Comparison of ENCODE assay signal across 8 mouse cellular contexts in genomic region chr6:85369181-85369860, GRCm38 (mm10). TPM values are rescaled to one million over a fixed set of nuclear protein-coding genes. Genes with fewer than 3 reads are reported as not detected.
DNase-seq lines count a peak whose midpoint lies in the region; ATAC-seq and TF ChIP-seq lines count a peak whose summit lies in the region.

No protein-coding gene starts in this region.

- peak overlapping the region; percentile 34 for H3K4me2 ChIP-seq in heart, embryonic 11.5 days
- H3K4me2 ChIP-seq in stomach, embryonic 15.5 days: no peak overlapping the region

- H3K4me1 ChIP-seq in heart, embryonic 11.5 days (ENCODE audit: control insufficient read depth, insufficient read depth, low read length): peaks cover 74% of the 10 kb centered on the region
- H3K4me1 ChIP-seq in stomach, embryonic 15.5 days: peaks cover 44% of the 10 kb centered on the region
- peaks cover 10% of the 10 kb centered on the region for H3K4me1 ChIP-seq in thymus, adult 2 months (replicated peaks; ENCODE audit: control insufficient read depth, insufficient read depth, low read length)

- H3K27me3 ChIP-seq in heart, embryonic 11.5 days (ENCODE audit: control insufficient read depth, insufficient read depth, low read length): no peaks in the 10 kb centered on the region
- H3K27me3 ChIP-seq in stomach, embryonic 15.5 days (replicated peaks): no peaks in the 10 kb centered on the region
- H3K27me3 ChIP-seq in thymus, adult 2 months (ENCODE audit: control insufficient read depth, insufficient read depth, low read length): no peaks in the 10 kb centered on the region

- WGBS in heart, embryonic 11.5 days (ENCODE audit: insufficient replicate concordance): 66% methylated on average over 5 of the region's 5 CpGs
- WGBS in stomach, embryonic 15.5 days: 68% methylated on average over 5 of the region's 5 CpGs
- WGBS in thymus, adult 2 months: 45% methylated on average over 5 of the region's 5 CpGs

- ATAC-seq in heart, embryonic 11.5 days (replicated peaks; ENCODE audit: insufficient number of reproducible peaks, low FRiP score, low TSS enrichment): no peak
- 0 out of 2 replicates have a peak, but pooled peaks have one; percentile 16 for ATAC-seq in stomach, embryonic 15.5 days (ENCODE audit: insufficient read depth, low FRiP score, low read depth)

- H3K27ac ChIP-seq in heart, embryonic 11.5 days (ENCODE audit: low read depth, low read length): peak overlapping the region; percentile 62
- peak overlapping the region; percentile 31; the same call in 1 of the 2 replicates for H3K27ac ChIP-seq in stomach, embryonic 15.5 days
- no peak overlapping the region for H3K27ac ChIP-seq in thymus, adult 2 months (ENCODE audit: control insufficient read depth, insufficient read depth, low read length)

- no peak for TF ChIP-seq CTCF in thymus, adult 2 months (IDR thresholded peaks at IDR 0.05; ENCODE audit: borderline replicate concordance, control insufficient read depth, extremely low read depth, insufficient read depth, low read length, poor library complexity)

- H3K4me3 ChIP-seq in heart, embryonic 11.5 days (ENCODE audit: low read depth, low read length): no peak overlapping the region
- no peak overlapping the region for H3K4me3 ChIP-seq in stomach, embryonic 15.5 days (replicated peaks)
- H3K4me3 ChIP-seq in thymus, adult 2 months (ENCODE audit: control insufficient read depth, insufficient read depth, low read length): no peak overlapping the region

- no peaks in the 10 kb centered on the region for H3K9me3 ChIP-seq in heart, embryonic 11.5 days (replicated peaks; ENCODE audit: control insufficient read depth, low read length)
- no peaks in the 10 kb centered on the region for H3K9me3 ChIP-seq in stomach, embryonic 15.5 days

- peak; percentile 32 for DNase-seq in left cerebral cortex, postnatal 4 days
- no peak for DNase-seq in left cerebral cortex, postnatal 36 days (ENCODE audit: low spot score in 2 of 2)
- DNase-seq in adrenal gland, postnatal 25 days: peak; percentile 59
- DNase-seq in kidney, postnatal 25 days: peak; percentile 83 to 89
- no peak for DNase-seq in thymus, adult 2 months
- no peak for DNase-seq in layer of hippocampus, postnatal 25 days (ENCODE audit: extremely low spot score in 1 of 2, low spot score in 1 of 2)

- no peak overlapping the region for H3K9ac ChIP-seq in heart, embryonic 11.5 days (ENCODE audit: low read depth, low read length)
- H3K9ac ChIP-seq in stomach, embryonic 15.5 days: no peak overlapping the region

- TF ChIP-seq POLR2A in thymus, adult 2 months (IDR thresholded peaks at IDR 0.05; ENCODE audit: control insufficient read depth, extremely low read depth, insufficient read depth, low read length, poor library complexity): no peak

- intact Hi-C loops in left cerebral cortex, postnatal 4 days (cut with DNase I): no loop called here
- intact Hi-C loops in left cerebral cortex, postnatal 36 days (cut with DNase I): no loop called here

- H3K36me3 ChIP-seq in heart, embryonic 11.5 days (ENCODE audit: control insufficient read depth, insufficient read depth, low read length): no peaks in the 10 kb centered on the region
- no peaks in the 10 kb centered on the region for H3K36me3 ChIP-seq in stomach, embryonic 15.5 days
- H3K36me3 ChIP-seq in thymus, adult 2 months (ENCODE audit: control insufficient read depth, insufficient read depth, low read length): no peaks in the 10 kb centered on the region

RNA-seq across cellular contexts. Expression of gene Rab11fip5, which starts 5.1 kb away (rescaled TPM):
- 10 to 100 TPM; 51.7 to 54.1 TPM for total RNA-seq in left cerebral cortex, postnatal 4 days (2021)
- 10 to 100 TPM; 67.8 to 76.6 TPM for total RNA-seq in left cerebral cortex, postnatal 36 days (2021)
- 27.7 and 38.8 TPM in 2 replicates for total RNA-seq in adrenal gland, postnatal 25 days (2021)
- 16.1 and 17.5 TPM in 2 replicates for polyA plus RNA-seq in heart, embryonic 11.5 days (2014; fragmentation: Nextera tagmentation; extraction: Ambion mirVana)
- 11.1 and 12.2 TPM in 2 replicates for polyA plus RNA-seq in stomach, embryonic 15.5 days (2015; fragmentation: Nextera tagmentation; extraction: Ambion mirVana)
- 10.2 and 13.5 TPM in 2 replicates for polyA plus RNA-seq in thymus, adult 2 months (2012; rRNA removed)
- total RNA-seq in layer of hippocampus, postnatal 25 days (2021): 10 to 100 TPM; 53.8 to 55.3 TPM

RNA-seq across cellular contexts. Expression of gene Sfxn5, which starts 36.1 kb away (rescaled TPM):
- 10 to 100 TPM; 63.9 to 69.7 TPM for total RNA-seq in left cerebral cortex, postnatal 4 days (2021)
- 100 to 1,000 TPM; 172 to 183 TPM for total RNA-seq in left cerebral cortex, postnatal 36 days (2021)
- 19.8 and 23.0 TPM in 2 replicates for total RNA-seq in adrenal gland, postnatal 25 days (2021)
- 3.6 and 5.6 TPM in 2 replicates for polyA plus RNA-seq in heart, embryonic 11.5 days (2014; fragmentation: Nextera tagmentation; extraction: Ambion mirVana)
- polyA plus RNA-seq in stomach, embryonic 15.5 days (2015; fragmentation: Nextera tagmentation; extraction: Ambion mirVana): 11.0 and 11.5 TPM in 2 replicates
- 3.7 and 5.9 TPM in 2 replicates for polyA plus RNA-seq in thymus, adult 2 months (2012; rRNA removed)
- total RNA-seq in layer of hippocampus, postnatal 25 days (2021): 100 to 1,000 TPM; 168 to 177 TPM

RNA-seq across cellular contexts. Expression of gene Noto, which starts 54.4 kb away (rescaled TPM):
- total RNA-seq in left cerebral cortex, postnatal 4 days (2021): not detected
- total RNA-seq in left cerebral cortex, postnatal 36 days (2021): not detected
- total RNA-seq in adrenal gland, postnatal 25 days (2021): not detected in 2 replicates
- not detected in 2 replicates for polyA plus RNA-seq in heart, embryonic 11.5 days (2014; fragmentation: Nextera tagmentation; extraction: Ambion mirVana)
- polyA plus RNA-seq in stomach, embryonic 15.5 days (2015; fragmentation: Nextera tagmentation; extraction: Ambion mirVana): not detected in 2 replicates
- polyA plus RNA-seq in thymus, adult 2 months (2012; rRNA removed): 0.22 TPM in 1 of 2 replicates, not detected in the other
- total RNA-seq in layer of hippocampus, postnatal 25 days (2021): not detected

Comparison
In these comparisons a context has a peak if more than half of its experiments do, and no peak if none do; other contexts are left out.
1. DNase-seq: peak in left cerebral cortex, postnatal 4 days (single experiment), adrenal gland, postnatal 25 days (single experiment) and kidney, postnatal 25 days (2 of 2); none in left cerebral cortex, postnatal 36 days (0 of 2), thymus, adult 2 months (single experiment) and layer of hippocampus, postnatal 25 days (0 of 2).